Mouse (Mus musculus) Patski (cell line): ENCODE data around the gene Nsun6. TPM values are rescaled to one million over a fixed set of nuclear protein-coding genes. Genes with fewer than 3 reads are reported as not detected.

Experiments
- ATAC-seq: fragments of 100-300 bp; one replicate; pipeline ENCODE4 v1.8.0; 2021
- CTCF ChIA-PET: fragments of 350-600 bp; sonication (Branson Sonifier 250); formaldehyde crosslinking; loops from one replicate; lab custom pipeline; 2022; ENCODE audit warnings: inconsistent platforms; lab: Charles Lee
- POLR2A ChIA-PET: fragments of 350-600 bp; sonication (Branson Sonifier 250); formaldehyde crosslinking; loops from one replicate; lab custom pipeline; 2022; ENCODE audit warnings: antibody characterized with exemption, inconsistent platforms; lab: Charles Lee
- DNase-seq: peaks from one replicate; pipeline ENCODE4 v3.0.0-alpha.2; 2011; ENCODE audit warnings: low read depth, low spot score
- H3K27me3 ChIP-seq: fragments of 371-371 bp; one replicate; pipeline ENCODE4 v1.5.1; 2021
- CTCF ChIP-seq: fragments of 100-300 bp; IDR thresholded peaks from one replicate; pipeline ENCODE4 v1.5.1; 2021
- in situ Hi-C: fragments of 300-500 bp; cut with MboI; formaldehyde crosslinking; loops from 3 replicates; pipeline ENCODE4 v1.11.1; 2018; ENCODE audit warnings: low pct_unique_long_range_greater_than_20kb, mixed read lengths
- polyA plus RNA-seq: library from polyadenylated mRNA; unstranded; gene quantifications from one replicate; pipeline ENCODE4 v1.2.3, GENCODE M21; 2021

Nsun6 gene
- polyA plus RNA-seq, 1 experiment from 2014 or later = 4.3 TPM

- in situ Hi-C loops = no loop called here
- H3K27me3 ChIP-seq = no peaks in the 10 kb centered on the region
- ChIA-PET CTCF (interaction anchor here (1.1 kb wide), 1 partner anchor 24 kb away, joined by 3 read pairs; no protein-coding TSS in a partner anchor), POLR2A (interaction anchor here (0.8 kb wide), 1 partner anchor 76 kb away, joined by 5 read pairs; no protein-coding TSS in a partner anchor)
- ATAC-seq (no peak), DNase-seq (no peak)
- TF ChIP-seq CTCF = no peak
Measured at GRCm38 (mm10) chr2:15058227-15058626, 3.4 kb upstream of the Nsun6 start.

GRCm38 (mm10) chr2:15055741-15056151, 877 bp upstream of the Nsun6 start:
- POLR2A ChIA-PET = no interaction called here
- peak; percentile 6 for DNase-seq
- peak; percentile 1 for ATAC-seq

GRCm38 (mm10) chr2:15054496-15054895, 373 bp downstream of the Nsun6 start:
- TF ChIP-seq CTCF = no peak
- ATAC-seq (peak; percentile 19), DNase-seq (peak; percentile 30)
- no peaks in the 10 kb centered on the region for H3K27me3 ChIP-seq
- CTCF ChIA-PET = interaction anchor here (1.0 to 1.1 kb wide), 2 partner anchors 11 to 22 kb away, joined by 3 to 5 read pairs; no protein-coding TSS in a partner anchor
- POLR2A ChIA-PET = no interaction called here
- in situ Hi-C loops = no loop called here

More at GRCm38 (mm10) chr2:15055741-15056151, 877 bp upstream of the Nsun6 start:
- TF ChIP-seq CTCF = no peak
- H3K27me3 ChIP-seq = no peaks in the 10 kb centered on the region
- CTCF ChIA-PET = no interaction called here
- in situ Hi-C loops = no loop called here

GRCm38 (mm10) chr2:15049117-15049873, 5.6 kb downstream of the Nsun6 start, which contains the start of gene Arl5b:
Gene Arl5b, plus strand, starts transcription at chr2:15049395.
- POLR2A ChIA-PET = no interaction called here
- ATAC-seq = peak; percentile 99
- in situ Hi-C loops = no loop called here
- CTCF ChIA-PET = interaction anchor here (1.4 to 2.6 kb wide), 3 partner anchors 9 to 19 kb away, joined by 3 to 7 read pairs (median 6); no protein-coding TSS in a partner anchor
- TF ChIP-seq CTCF = no peak
- no peaks in the 10 kb centered on the region for H3K27me3 ChIP-seq
- DNase-seq = peak; percentile 54

GRCm38 (mm10) chr2:15040326-15040725, 14.5 kb downstream of the Nsun6 start:
- CTCF ChIA-PET = interaction anchor here (0.8 to 2.0 kb wide), 4 partner anchors 9 to 21 kb away, joined by 3 to 11 read pairs (median 6); partner anchors contain the start of gene Arl5b
- TF ChIP-seq CTCF = peak; percentile 76
- ATAC-seq (no peak), DNase-seq (no peak)
- POLR2A ChIA-PET = no interaction called here
- H3K27me3 ChIP-seq = no peaks in the 10 kb centered on the region
- in situ Hi-C loops = no loop called here

GRCm38 (mm10) chr2:15038705-15039104, 16.2 kb downstream of the Nsun6 start:
- no peaks in the 10 kb centered on the region for H3K27me3 ChIP-seq
- no peak for DNase-seq
- no peak for TF ChIP-seq CTCF
- in situ Hi-C loops = no loop called here
- ChIA-PET POLR2A (interaction anchor here (0.6 kb wide), 1 partner anchor 24 kb away, joined by 6 read pairs; no protein-coding TSS in a partner anchor), CTCF (no interaction called here)
- ATAC-seq = no peak

GRCm38 (mm10) chr2:15027816-15028215, 27.1 kb downstream of the Nsun6 start:
- POLR2A ChIA-PET = no interaction called here
- in situ Hi-C loops = no loop called here
- CTCF ChIA-PET = interaction anchor here (1.2 to 1.3 kb wide), 2 partner anchors 8 to 13 kb away, joined by 3 to 4 read pairs; no protein-coding TSS in a partner anchor

GRCm38 (mm10) chr2:15026817-15027216, 28.1 kb downstream of the Nsun6 start:
- DNase-seq (no peak), ATAC-seq (no peak)
- POLR2A ChIA-PET = interaction anchor here (0.6 kb wide), 1 partner anchor 1239 kb away, joined by 3 read pairs; no protein-coding TSS in a partner anchor
- no peak for TF ChIP-seq CTCF
- in situ Hi-C loops = no loop called here
- H3K27me3 ChIP-seq = no peaks in the 10 kb centered on the region
- CTCF ChIA-PET = interaction anchor here (1.3 kb wide), 1 partner anchor 14 kb away, joined by 4 read pairs; no protein-coding TSS in a partner anchor

More at GRCm38 (mm10) chr2:15027816-15028215, 27.1 kb downstream of the Nsun6 start:
- no peak for DNase-seq
- ATAC-seq = no peak
- TF ChIP-seq CTCF = no peak
- H3K27me3 ChIP-seq = no peaks in the 10 kb centered on the region

GRCm38 (mm10) chr2:15008072-15008471, 46.8 kb downstream of the Nsun6 start:
- H3K27me3 ChIP-seq = no peaks in the 10 kb centered on the region
- no peak for TF ChIP-seq CTCF
- in situ Hi-C loops = no loop called here
- ChIA-PET CTCF (no interaction called here), POLR2A (no interaction called here)
- DNase-seq (no peak), ATAC-seq (no peak)

- ChIA-PET CTCF (no interaction called here), POLR2A (no interaction called here)
- in situ Hi-C loops = no loop called here
- no peak for ATAC-seq
- H3K27me3 ChIP-seq = no peaks in the 10 kb centered on the region
- no peak for TF ChIP-seq CTCF
- no peak for DNase-seq
Measured at GRCm38 (mm10) chr2:15007531-15007930, 47.3 kb downstream of the Nsun6 start.

GRCm38 (mm10) chr2:14997836-14998235, 57.0 kb downstream of the Nsun6 start:
- in situ Hi-C loops = no loop called here
- no peak for ATAC-seq
- no peak for TF ChIP-seq CTCF
- no peaks in the 10 kb centered on the region for H3K27me3 ChIP-seq
- ChIA-PET POLR2A (no interaction called here), CTCF (no interaction called here)
- DNase-seq = no peak
